In the genomic region with DNA sequence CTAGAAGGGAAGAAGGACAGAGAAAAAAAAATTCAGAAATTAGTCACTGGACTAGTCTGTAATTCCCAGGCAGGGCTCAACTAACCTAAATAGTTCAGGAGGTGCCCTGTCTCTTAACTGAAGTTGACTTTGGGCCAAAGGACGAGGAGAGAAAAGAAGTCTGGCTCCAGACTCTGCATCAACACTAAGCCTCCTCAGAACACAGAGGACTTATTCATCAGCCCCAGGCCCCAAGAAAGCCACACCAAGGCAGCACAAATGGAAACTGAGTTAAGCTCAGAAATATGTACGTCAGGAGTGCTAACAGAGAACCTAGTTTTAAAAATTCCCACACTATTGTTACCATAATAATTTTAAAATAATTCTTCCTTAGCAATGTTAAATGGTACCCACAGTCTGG, we compare ENCODE assay signal across 9 mouse cellular contexts. TPM values are rescaled to one million over a fixed set of nuclear protein-coding genes. Genes with fewer than 3 reads are reported as not detected.
A peak's percentile ranks its signal among the peaks of the same experiment; 100 is the strongest.
DNase-seq lines count a peak whose midpoint lies in the region; ATAC-seq and TF ChIP-seq lines count a peak whose summit lies in the region.
"Had no signal": no experiment of that assay in that cellular context is flagged by ENCODE, and none has a peak within 500 bp of the region (broad histone marks: within the 10 kb centered on the region; RNA-seq: fewer than 3 reads in every experiment).

No protein-coding gene starts in this region.

- peak overlapping the region; percentile 85 for H3K27ac ChIP-seq in heart, adult 2 months
- peak overlapping the region; percentile 60 for H3K27ac ChIP-seq in heart, postnatal 0 days (ENCODE audit: low read depth)
- peak overlapping the region; percentile 83 for H3K27ac ChIP-seq in midbrain, embryonic 12.5 days (replicated peaks)

- 0 out of 2 replicates have a peak, but pooled peaks cover 4% of the 10 kb centered on the region for H3K79me2 ChIP-seq in heart, adult 2 months (replicated peaks; ENCODE audit: control insufficient read depth, insufficient read depth, low read length)

- no peak for ATAC-seq in heart, postnatal 0 days (ENCODE audit: insufficient read depth, low read depth)
- ATAC-seq in midbrain, embryonic 12.5 days (ENCODE audit: low FRiP score, low read depth): no peak

- H3K4me2 ChIP-seq in heart, postnatal 0 days (ENCODE audit: low read depth, low read length): peak overlapping the region; percentile 48
- H3K4me2 ChIP-seq in midbrain, embryonic 12.5 days (replicated peaks): peak overlapping the region; percentile 54

- no peak overlapping the region for H3K9ac ChIP-seq in heart, adult 2 months (ENCODE audit: low read depth, low read length)
- H3K9ac ChIP-seq in heart, postnatal 0 days (replicated peaks; ENCODE audit: low read depth, low read length): no peak overlapping the region
- H3K9ac ChIP-seq in midbrain, embryonic 12.5 days (replicated peaks): no peak overlapping the region; the same call in 1 of the 2 replicates

- whole genome bisulfite sequencing in heart, adult 2 months: 34% methylated on average over 2 of the region's 2 CpGs
- WGBS in heart, postnatal 0 days: 32% methylated on average over 2 of the region's 2 CpGs
- 4% methylated on average over 2 of the region's 2 CpGs for WGBS in midbrain, embryonic 12.5 days

- no peak for TF ChIP-seq EP300 in heart, adult 2 months (IDR thresholded peaks at IDR 0.05; ENCODE audit: insufficient read depth, low read depth, low read length)
- TF ChIP-seq EP300 in heart, postnatal 0 days (IDR thresholded peaks at IDR 0.05; ENCODE audit: low read depth): no peak

- DNase-seq in heart, adult 2 months: no peak
- DNase-seq in heart, postnatal 25 days (ENCODE audit: low spot score): no peak
- peak; percentile 39 for DNase-seq in adipocyte (ENCODE audit: low spot score)
- no peak for DNase-seq in heart, postnatal 0 days (ENCODE audit: low spot score)
- no peak for DNase-seq in spleen, postnatal 36 days (ENCODE audit: low spot score in 2 of 2)
- no peak for DNase-seq in spleen, adult 12 weeks (ENCODE audit: low spot score)
- DNase-seq in right cerebral cortex, adult 18-20 months: no peak

- TF ChIP-seq CTCF in heart, adult 2 months (IDR thresholded peaks at IDR 0.05): no peak
- no peak for TF ChIP-seq CTCF in heart, postnatal 0 days (IDR thresholded peaks at IDR 0.05; ENCODE audit: low read depth)

- H3K4me1 ChIP-seq in heart, adult 2 months (ENCODE audit: control insufficient read depth, insufficient read depth, low read length): peaks cover 2% of the 10 kb centered on the region
- H3K4me1 ChIP-seq in heart, postnatal 0 days (ENCODE audit: control insufficient read depth, insufficient read depth): peaks cover 13% of the 10 kb centered on the region; the same call in 1 of the 2 replicates
- H3K4me1 ChIP-seq in midbrain, embryonic 12.5 days: peaks cover 32% of the 10 kb centered on the region

- no peaks in the 10 kb centered on the region for H3K27me3 ChIP-seq in heart, adult 2 months (ENCODE audit: control insufficient read depth, insufficient read depth, low read length)
- H3K27me3 ChIP-seq in heart, postnatal 0 days (ENCODE audit: control insufficient read depth, insufficient read depth, low read length): no peaks in the 10 kb centered on the region
- H3K27me3 ChIP-seq in midbrain, embryonic 12.5 days: no peaks in the 10 kb centered on the region

- intact Hi-C loops in heart, adult 2 months (cut with DNase I): no loop called here
- intact Hi-C loops in heart, postnatal 25 days (cut with DNase I): loop anchor here (2.0 kb wide), 1 partner anchor 21 kb away; no protein-coding TSS in a partner anchor

- peak overlapping the region; percentile 68; the same call in 1 of the 2 replicates for H3K4me3 ChIP-seq in heart, adult 2 months
- H3K4me3 ChIP-seq in heart, postnatal 0 days (ENCODE audit: low read depth, low read length): peak overlapping the region; percentile 5; the same call in 1 of the 2 replicates
- H3K4me3 ChIP-seq in midbrain, embryonic 12.5 days: peak overlapping the region; percentile 29

- H3K9me3 ChIP-seq in heart, postnatal 0 days (replicated peaks; ENCODE audit: control insufficient read depth, low read length): no peaks in the 10 kb centered on the region
- H3K9me3 ChIP-seq in midbrain, embryonic 12.5 days: no peaks in the 10 kb centered on the region

- TF ChIP-seq POLR2A in heart, adult 2 months (IDR thresholded peaks at IDR 0.05; ENCODE audit: insufficient read depth, low read depth, low read length): no peak

- H3K36me3 ChIP-seq in heart, adult 2 months (ENCODE audit: control insufficient read depth, insufficient read depth, low read length): peaks cover 4% of the 10 kb centered on the region
- H3K36me3 ChIP-seq in heart, postnatal 0 days (replicated peaks; ENCODE audit: control insufficient read depth, insufficient read depth, low read length): peaks cover 37% of the 10 kb centered on the region
- H3K36me3 ChIP-seq in midbrain, embryonic 12.5 days: peaks cover 37% of the 10 kb centered on the region

RNA-seq across cellular contexts. Expression of a gene that starts 25.5 kb away (rescaled TPM):
- 10 to 100 TPM; 56.5 to 57.0 TPM for total RNA-seq in heart, adult 2 months (2021)
- polyA plus RNA-seq in heart, adult 2 months (2012; rRNA removed): 15.6 and 39.9 TPM in 2 replicates
- 10 to 100 TPM; 55.9 to 63.9 TPM for total RNA-seq in heart, postnatal 25 days (2021)
- 54.1 and 81.6 TPM in 2 replicates for total RNA-seq in heart, postnatal 0 days (2014; rRNA removed; ENCODE audit: low replicate concordance)
- polyA plus RNA-seq in heart, postnatal 0 days (2015; fragmentation: Nextera tagmentation; extraction: Ambion mirVana): 41.5 and 42.1 TPM in 2 replicates
- 203 and 216 TPM in 2 replicates for polyA plus RNA-seq in midbrain, embryonic 12.5 days (2016; fragmentation: Nextera tagmentation; extraction: Ambion mirVana)

RNA-seq across cellular contexts. Expression of a gene that starts 26.1 kb away (rescaled TPM):
- total RNA-seq in heart, adult 2 months (2021): 100 to 1,000 TPM; 143 to 149 TPM
- 59.4 and 109 TPM in 2 replicates for polyA plus RNA-seq in heart, adult 2 months (2012; rRNA removed)
- total RNA-seq in heart, postnatal 25 days (2021): 100 to 1,000 TPM; 133 to 153 TPM
- total RNA-seq in heart, postnatal 0 days (2014; rRNA removed; ENCODE audit: low replicate concordance): 37.0 and 88.5 TPM in 2 replicates
- 260 and 284 TPM in 2 replicates for polyA plus RNA-seq in heart, postnatal 0 days (2015; fragmentation: Nextera tagmentation; extraction: Ambion mirVana)
- 1,196 and 1,287 TPM in 2 replicates for polyA plus RNA-seq in midbrain, embryonic 12.5 days (2016; fragmentation: Nextera tagmentation; extraction: Ambion mirVana)

RNA-seq across cellular contexts. Expression of a gene that starts 44.1 kb away (rescaled TPM):
- 1 to 10 TPM in 1 of 2 experiments, under 1 TPM in 1; 0.86 to 2.0 TPM for total RNA-seq in heart, adult 2 months (2021)
- 1.6 and 1.9 TPM in 2 replicates for polyA plus RNA-seq in heart, adult 2 months (2012; rRNA removed)
- total RNA-seq in heart, postnatal 25 days (2021): under 1 TPM; 0.42 to 0.64 TPM
- total RNA-seq in heart, postnatal 0 days (2014; rRNA removed; ENCODE audit: low replicate concordance): 1.9 and 2.5 TPM in 2 replicates
- polyA plus RNA-seq in heart, postnatal 0 days (2015; fragmentation: Nextera tagmentation; extraction: Ambion mirVana): 0.93 and 1.2 TPM in 2 replicates
- polyA plus RNA-seq in midbrain, embryonic 12.5 days (2016; fragmentation: Nextera tagmentation; extraction: Ambion mirVana): 3.4 and 3.8 TPM in 2 replicates
- total RNA-seq: left cerebral cortex, postnatal 25 days had no signal

RNA-seq across cellular contexts. Expression of a gene that starts 47.3 kb away (rescaled TPM):
- 10 to 100 TPM; 13.9 to 15.2 TPM for total RNA-seq in heart, adult 2 months (2021)
- 13.3 and 13.9 TPM in 2 replicates for polyA plus RNA-seq in heart, adult 2 months (2012; rRNA removed)
- total RNA-seq in heart, postnatal 25 days (2021): 10 to 100 TPM; 12.2 to 14.1 TPM
- 15.7 and 18.2 TPM in 2 replicates for total RNA-seq in heart, postnatal 0 days (2014; rRNA removed; ENCODE audit: low replicate concordance)
- polyA plus RNA-seq in heart, postnatal 0 days (2015; fragmentation: Nextera tagmentation; extraction: Ambion mirVana): 10.0 and 10.1 TPM in 2 replicates
- polyA plus RNA-seq in midbrain, embryonic 12.5 days (2016; fragmentation: Nextera tagmentation; extraction: Ambion mirVana): 27.5 and 28.9 TPM in 2 replicates

RNA-seq across cellular contexts. Expression of a gene that starts 58.4 kb away (rescaled TPM):
- 10 to 100 TPM; 50.2 to 55.2 TPM for total RNA-seq in heart, adult 2 months (2021)
- polyA plus RNA-seq in heart, adult 2 months (2012; rRNA removed): 58.7 and 96.8 TPM in 2 replicates
- 10 to 100 TPM; 51.8 to 53.4 TPM for total RNA-seq in heart, postnatal 25 days (2021)
- 109 and 117 TPM in 2 replicates for total RNA-seq in heart, postnatal 0 days (2014; rRNA removed; ENCODE audit: low replicate concordance)
- polyA plus RNA-seq in heart, postnatal 0 days (2015; fragmentation: Nextera tagmentation; extraction: Ambion mirVana): 124 TPM in 2 replicates
- 232 and 235 TPM in 2 replicates for polyA plus RNA-seq in midbrain, embryonic 12.5 days (2016; fragmentation: Nextera tagmentation; extraction: Ambion mirVana)

Comparison
In these comparisons a context has a peak if more than half of its experiments do, and no peak if none do; other contexts are left out.
1. H3K4me3 ChIP-seq: peak in every context shown above with its lines; median percentile 68 in heart, adult 2 months; 29 in midbrain, embryonic 12.5 days; 5 in heart, postnatal 0 days.